Mouse (Mus musculus): ENCODE measurements around the gene Cd28.
"Not testable (repeated sequence)": the region's sequence is repeated elsewhere in the genome, so short reads cannot be mapped to it uniquely, and the experiment has no call there.

The Cd28 gene

DNA sequence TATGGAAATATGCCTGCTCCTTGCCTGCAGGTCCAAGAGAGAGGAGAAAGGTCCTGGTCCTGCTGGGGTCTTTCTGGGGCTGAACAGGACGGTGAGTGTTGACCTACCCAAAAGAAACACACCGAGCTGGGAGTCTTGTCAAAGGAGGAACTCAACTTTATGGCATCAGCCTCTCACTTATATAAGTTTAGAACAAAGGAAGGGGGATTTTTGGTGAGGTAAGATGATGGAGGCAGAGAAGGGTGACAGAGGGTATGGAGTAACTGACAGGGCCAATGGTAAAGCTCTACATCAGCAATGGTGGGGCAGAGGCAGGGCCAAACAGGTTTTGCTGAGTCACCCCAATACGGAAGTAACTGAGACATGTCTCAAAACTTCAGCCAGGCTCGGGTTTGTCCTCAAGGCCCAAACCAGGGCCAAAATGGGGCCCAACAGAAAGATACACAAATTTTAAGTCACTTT, 84.6 kb downstream of the Cd28 start:
- DNase-seq = no peak

DNA sequence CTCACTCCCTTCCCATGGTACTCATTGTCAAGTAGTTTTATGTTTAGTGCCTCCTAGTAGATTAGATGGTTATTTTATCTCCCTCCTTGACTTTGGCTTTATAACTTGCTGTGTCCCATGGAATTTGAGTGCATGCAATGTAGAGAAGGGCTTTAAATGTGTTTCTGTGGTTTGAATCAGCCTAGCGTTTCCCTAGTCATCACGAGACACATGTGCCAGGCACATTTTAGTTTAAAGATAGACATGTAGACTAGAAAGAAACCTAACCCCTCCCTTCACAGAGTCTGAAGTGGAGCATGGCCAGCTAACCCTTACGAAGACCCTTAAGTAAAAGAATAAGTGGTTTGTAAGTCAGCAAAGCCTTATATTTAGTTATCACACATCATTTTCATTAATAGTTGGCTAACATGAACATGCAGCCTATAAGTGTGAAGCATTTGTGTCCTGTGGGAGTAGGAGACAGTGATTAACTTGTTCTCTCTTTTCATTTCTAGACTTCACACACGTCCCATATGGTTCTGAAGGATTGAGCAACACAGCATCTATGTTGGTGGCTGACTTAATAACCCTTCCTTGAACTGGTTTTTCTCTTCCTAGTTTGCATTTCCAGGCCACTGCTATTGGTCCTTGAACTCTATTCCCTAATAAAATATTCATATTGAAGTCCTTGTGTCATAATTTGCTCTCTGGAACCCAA, 86.7 kb downstream of the Cd28 start:
- no peak for DNase-seq

DNA sequence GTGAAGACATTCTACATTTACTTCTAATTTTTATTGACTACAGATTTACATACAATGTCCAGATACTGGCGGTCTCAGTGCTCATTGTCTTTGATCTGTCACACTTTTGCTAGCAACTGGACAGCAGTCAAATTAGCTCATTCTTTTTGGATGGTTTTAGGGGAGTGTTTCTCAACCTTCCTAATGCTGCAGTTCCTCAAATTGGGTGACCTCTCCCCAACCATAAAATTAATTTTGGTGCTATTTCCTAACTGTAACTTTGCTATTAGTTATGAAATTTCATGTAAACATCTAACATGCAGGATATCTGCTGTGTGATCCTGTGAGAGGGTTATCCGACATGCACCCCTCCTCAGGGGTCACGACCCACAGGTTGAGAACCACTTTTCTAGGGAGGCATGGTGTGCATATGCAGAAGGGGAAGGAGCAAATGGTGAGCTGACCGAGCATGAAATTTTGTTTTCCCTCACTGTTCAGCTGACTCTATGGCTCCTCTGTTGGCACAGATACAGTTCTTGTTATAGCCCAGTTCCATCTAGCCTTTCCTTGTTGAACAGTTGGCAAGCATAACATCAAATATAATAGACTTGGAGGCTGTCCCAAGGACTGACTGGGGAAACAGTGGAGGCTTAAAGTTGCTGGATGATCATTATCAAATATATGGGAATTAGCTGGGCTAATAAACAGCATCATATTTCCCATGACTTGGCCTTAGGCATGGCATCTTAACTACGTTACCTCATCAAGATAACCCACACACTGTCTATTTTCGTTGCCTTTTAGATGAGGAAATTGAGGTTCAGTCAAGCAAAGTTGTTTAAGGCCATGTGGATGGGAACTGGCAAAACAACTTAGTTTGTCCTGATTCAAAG, 87.5 kb downstream of the Cd28 start:
- no peak for DNase-seq

DNA sequence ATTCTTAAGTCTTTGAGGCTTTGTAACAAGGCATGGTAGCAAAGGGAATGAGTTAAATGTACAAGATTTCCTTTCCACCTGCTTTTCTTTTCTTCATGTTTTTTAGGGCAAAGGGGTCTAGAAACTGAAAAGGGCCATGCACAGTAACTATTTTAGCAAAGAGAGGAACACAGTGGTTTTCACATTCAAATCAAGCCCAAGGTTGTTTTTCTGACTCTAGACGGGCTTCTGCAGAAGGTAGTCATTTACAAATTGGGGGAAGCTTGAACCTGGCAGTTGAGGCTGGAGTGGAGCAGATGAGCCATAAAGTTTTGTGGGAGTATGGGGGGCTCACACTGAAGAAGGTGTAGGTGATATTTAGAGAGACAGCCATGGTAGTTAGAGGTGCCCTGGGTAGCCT, 88.6 kb downstream of the Cd28 start:
- DNase-seq = no peak

DNA sequence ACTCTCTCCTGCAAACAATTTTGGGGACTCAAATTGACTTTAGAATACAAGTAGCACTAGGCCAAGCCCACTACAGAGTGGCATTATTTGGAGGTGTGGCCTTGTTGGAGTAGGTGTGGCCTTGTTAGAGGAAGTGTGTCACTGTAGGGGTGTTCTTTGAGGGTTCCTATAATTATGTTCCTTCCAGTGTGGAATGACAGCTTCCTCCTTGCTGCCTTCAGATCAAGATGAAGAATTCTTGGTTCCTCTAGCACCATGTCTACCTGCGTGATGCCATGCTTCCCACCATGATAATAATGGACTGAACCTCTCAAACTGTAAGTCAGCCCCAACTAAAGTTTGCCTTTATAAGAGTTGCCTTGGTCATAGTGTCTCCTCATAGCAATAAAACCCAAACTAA, 91.1 kb downstream of the Cd28 start:
- no peak for DNase-seq

DNA sequence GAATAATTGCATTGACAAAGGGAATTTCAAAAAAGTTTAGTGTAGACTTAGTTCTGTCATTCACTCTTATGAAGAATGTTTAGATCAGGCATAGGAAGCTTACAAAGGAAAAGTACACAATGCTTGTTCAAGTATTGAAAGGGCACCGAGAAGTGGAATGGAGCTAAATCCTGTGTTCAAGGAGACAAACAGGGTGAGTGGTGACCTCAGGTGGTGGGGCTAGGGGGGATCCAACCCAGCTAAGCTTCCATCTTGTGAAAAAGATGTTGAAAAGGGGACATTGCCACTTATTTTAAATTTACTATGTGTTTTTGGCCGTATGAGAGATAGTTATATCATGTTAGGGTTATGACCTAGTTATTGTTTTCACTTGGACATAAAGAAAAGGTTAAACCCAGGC, 91.9 kb downstream of the Cd28 start:
- DNase-seq = no peak

DNA sequence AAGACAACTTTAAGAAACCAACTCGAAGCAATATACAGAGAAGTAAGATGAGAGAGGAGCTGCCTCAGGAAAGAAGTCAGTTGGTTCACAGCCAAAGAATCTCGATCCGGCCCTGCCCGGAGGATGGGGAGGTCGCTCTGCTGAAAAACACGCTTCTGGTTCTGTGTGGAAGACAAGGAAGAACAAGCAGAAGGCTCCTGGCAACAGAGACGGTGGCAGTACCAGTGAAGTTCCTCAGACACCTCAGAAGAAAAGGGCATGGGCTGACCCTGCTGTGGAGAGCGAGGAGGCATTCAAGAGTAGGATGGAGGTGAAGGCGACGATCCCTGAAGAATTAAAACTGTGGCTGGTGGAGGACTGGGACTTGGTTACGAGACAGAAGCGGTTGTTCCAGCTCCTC, 92.6 kb downstream of the Cd28 start:
- DNase-seq = peak in 1 of 2 experiments; percentile 4

DNA sequence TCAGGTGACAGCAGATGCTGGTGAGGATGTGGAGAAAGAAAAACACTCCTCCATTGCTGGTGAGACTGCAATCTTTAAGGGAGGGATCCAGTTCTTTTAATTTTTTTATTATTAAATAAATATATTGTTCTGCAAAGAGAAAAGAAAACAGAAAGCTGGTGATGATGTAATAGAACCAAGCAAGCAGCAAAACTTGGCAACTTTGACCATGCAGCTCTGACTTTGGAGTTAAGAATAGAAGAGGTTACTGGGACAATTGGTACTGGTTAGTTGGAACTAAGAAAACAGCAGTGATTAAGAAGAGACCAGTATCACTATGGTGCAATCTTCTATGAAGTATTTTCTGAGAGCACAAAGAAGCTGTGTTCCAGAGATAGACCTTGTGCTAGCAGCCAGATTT, 94.2 kb downstream of the Cd28 start:
- no peak for DNase-seq

DNA sequence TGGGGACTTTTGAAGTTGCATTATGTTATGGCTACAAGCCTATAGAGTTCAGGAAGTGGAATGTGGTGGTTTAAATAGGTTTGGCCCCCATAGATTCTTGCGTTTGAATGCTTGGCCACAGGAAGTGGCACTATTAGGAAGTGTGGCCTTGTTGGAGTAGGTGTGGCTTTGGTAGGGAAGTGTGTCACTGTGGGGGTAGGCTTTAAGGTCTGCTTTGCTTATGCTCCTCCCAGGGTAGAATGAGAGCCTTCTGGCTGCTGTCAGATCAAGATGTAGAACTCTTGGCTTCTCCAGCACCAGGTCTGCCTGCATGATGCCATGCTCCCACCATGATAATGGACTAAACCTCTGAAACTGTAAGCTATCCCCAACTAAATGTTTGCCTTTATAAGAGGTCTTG, 95.4 kb downstream of the Cd28 start:
- DNase-seq = no peak

DNA sequence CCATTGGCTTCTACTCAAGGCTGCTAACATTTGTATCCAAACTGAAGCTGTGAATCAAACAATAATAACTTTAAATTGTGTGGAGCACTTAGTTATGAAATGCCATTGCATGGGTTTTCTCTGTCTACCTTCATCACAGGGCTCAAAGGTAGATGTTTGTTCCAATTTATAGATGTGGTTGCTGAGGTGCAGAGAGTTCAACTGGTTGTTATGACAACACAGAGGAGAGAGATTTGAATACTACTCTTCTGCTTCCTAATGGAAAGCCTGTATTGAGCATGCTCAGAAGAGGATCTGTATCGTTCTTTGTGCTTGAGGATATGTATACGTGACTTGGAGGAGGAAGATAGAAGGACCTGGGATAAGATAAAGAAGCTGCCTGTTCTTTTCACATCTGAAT, 96.8 kb downstream of the Cd28 start:
- no peak for DNase-seq

DNA sequence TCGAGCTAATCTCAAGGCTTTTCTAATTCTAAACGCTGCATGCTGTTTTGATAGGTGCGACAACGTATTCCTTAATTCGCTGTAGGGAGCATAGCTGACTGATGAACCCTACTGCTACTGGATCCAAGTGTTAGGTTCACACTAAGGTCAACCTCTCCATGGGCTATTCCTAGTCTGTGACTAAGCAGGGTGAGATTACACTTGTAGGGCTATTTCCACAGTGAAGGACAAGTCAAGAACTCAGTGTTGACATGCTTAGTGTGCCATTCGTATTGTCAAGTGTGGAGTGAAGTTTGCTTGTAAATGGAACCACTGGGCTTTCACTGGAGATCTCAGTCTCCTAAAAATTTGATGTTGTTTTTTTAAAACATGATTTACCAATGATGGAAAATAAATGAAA, 99.3 kb downstream of the Cd28 start:
- DNase-seq = no peak

DNA sequence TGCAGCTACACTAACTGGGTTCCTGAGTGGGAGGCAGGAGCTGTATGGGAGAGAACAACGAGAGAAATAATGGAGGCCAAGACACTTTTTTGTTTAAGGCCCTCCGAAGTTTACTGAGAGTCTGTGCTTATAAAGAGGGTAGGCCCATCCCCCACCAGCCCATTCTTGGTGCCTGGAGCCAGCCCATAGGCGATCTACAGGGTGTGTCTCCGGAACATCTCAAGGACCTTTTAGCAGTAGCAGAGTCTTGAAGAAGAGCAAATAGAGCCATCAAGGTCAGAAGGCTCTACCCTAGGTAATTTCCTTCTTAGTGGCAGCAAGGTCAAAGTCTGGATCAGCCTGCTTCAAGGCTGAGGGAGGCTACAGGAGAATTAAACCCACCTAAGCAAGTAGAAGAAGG, 101.9 kb downstream of the Cd28 start:
- DNase-seq = not testable (repeated sequence)

DNA sequence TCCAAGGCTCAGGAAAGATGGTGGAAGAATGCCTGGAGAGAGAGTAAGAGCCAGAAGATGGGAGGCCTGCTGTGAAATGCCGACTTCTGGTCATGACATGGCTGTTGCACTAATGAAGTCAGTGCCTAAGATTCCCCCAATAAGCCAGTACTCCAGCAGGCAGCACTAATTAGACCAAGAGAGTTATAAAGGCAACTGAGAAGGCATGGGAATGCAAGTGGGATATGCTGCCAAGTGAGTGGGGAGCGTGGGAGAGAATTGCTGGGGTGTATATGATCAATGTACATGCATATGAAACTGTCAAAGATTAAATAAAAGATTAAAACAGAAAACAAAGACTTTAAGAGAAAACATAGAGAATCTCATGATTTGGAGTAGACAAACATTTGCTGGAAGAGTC, 103.4 kb downstream of the Cd28 start:
- no peak for DNase-seq

DNA sequence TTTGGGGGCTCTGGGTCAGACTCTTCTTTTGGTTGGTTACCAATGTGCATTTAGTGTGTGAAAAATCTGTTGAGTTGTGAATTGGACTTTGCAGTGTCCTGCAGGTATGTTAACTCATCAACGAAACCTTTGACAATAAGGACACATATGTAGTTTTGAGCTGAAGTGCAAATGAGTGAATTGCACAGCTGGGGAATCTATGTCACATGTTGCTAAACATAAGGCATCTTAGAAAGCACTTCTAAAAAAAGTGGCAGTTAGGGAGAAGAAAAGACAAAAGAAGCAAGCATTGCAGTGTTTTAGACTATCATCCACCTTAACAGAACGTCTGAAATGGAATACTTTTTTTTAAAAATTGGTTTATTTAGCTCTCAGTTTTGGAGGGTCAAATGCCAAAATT, 104.4 kb downstream of the Cd28 start:
- DNase-seq = no peak

DNA sequence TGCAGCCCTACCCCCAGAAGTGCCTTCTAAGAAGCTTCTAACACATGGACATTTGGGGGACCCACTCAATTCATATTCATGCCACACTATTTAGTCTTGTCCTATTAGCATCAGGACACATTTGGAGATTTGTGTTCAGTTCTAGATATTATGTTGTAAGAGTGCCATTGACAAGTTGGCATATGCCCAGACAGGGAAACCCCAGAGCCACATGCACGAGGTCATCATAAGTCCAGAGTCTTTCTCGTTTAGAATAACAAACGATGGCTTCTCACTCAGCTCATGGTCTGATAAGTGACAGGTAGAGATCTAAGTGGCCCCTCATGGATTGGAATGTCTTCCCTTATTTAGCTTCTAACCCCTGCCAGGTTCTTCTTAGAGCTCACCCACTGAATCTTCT, 105.0 kb downstream of the Cd28 start:
- DNase-seq = no peak

All from cerebellum, postnatal 36 days (tissue).